Mouse (Mus musculus): ENCODE measurements around the gene Igsf23. TPM values are rescaled to one million over a fixed set of nuclear protein-coding genes. Genes with fewer than 3 reads are reported as not detected.

Igsf23 gene
- polyA plus RNA-seq (2015; fragmentation: Nextera tagmentation; extraction: Ambion mirVana), result 0.07 and 0.13 TPM in 2 replicates

GRCm38 (mm10) chr7:19950589-19950988 is at the start of gene Igsf23:
Gene Igsf23 (minus strand): TSS chr7:19950756.

GRCm38 (mm10) chr7:19991165-19991564 is 40.6 kb upstream of the Igsf23 start, which contains the start of gene Nlrp9b:
Gene Nlrp9b (plus strand): TSS chr7:19991465.

GRCm38 (mm10) chr7:19964985-19965579 is 14.5 kb upstream of the Igsf23 start, which contains the start of gene Ceacam20:
Gene Ceacam20 (plus strand): TSS chr7:19965412.

GRCm38 (mm10) chr7:19920506-19921261 is 29.9 kb downstream of the Igsf23 start, which contains the start of gene Pvr:
Gene Pvr (minus strand): TSS chr7:19921160.

GRCm38 (mm10) chr7:19887849-19888248 is 62.7 kb downstream of the Igsf23 start, which contains the start of gene Ceacam19:
Gene Ceacam19 (minus strand): TSS chr7:19887965.

Other genes with a start within 250 kb of the Igsf23 start
- 72.8 and 86.6 TPM in 2 replicates for gene Tomm40, start 235.3 kb downstream of the Igsf23 start, polyA plus RNA-seq (2015; fragmentation: Nextera tagmentation; extraction: Ambion mirVana)
- gene Nectin2, start 200.3 kb downstream of the Igsf23 start, polyA plus RNA-seq (2015; fragmentation: Nextera tagmentation; extraction: Ambion mirVana), result 21.2 and 24.3 TPM in 2 replicates
- 117 and 123 TPM in 2 replicates for gene Bcam, start 179.7 kb downstream of the Igsf23 start, polyA plus RNA-seq (2015; fragmentation: Nextera tagmentation; extraction: Ambion mirVana)
- 1.1 and 1.2 TPM in 2 replicates for gene Cblc, start 153.9 kb downstream of the Igsf23 start, polyA plus RNA-seq (2015; fragmentation: Nextera tagmentation; extraction: Ambion mirVana)
- 2.5 and 2.8 TPM in 2 replicates for gene Bcl3, start 128.0 kb downstream of the Igsf23 start, polyA plus RNA-seq (2015; fragmentation: Nextera tagmentation; extraction: Ambion mirVana)
- gene Gm19345, start 98.8 kb downstream of the Igsf23 start, polyA plus RNA-seq (2015; fragmentation: Nextera tagmentation; extraction: Ambion mirVana), result not detected in 2 replicates
- gene Ceacam16, start 89.5 kb downstream of the Igsf23 start, polyA plus RNA-seq (2015; fragmentation: Nextera tagmentation; extraction: Ambion mirVana), result 0.07 TPM in 1 of 2 replicates, not detected in the other
- gene Ceacam19, start 62.8 kb downstream of the Igsf23 start, polyA plus RNA-seq (2015; fragmentation: Nextera tagmentation; extraction: Ambion mirVana), result 0.54 TPM in 1 of 2 replicates, not detected in the other
- gene Pvr, start 29.6 kb downstream of the Igsf23 start, polyA plus RNA-seq (2015; fragmentation: Nextera tagmentation; extraction: Ambion mirVana), result 15.0 and 18.2 TPM in 2 replicates
- gene Ceacam20, start 14.7 kb upstream of the Igsf23 start, polyA plus RNA-seq (2015; fragmentation: Nextera tagmentation; extraction: Ambion mirVana), result not detected in 2 replicates
- not detected in 2 replicates for gene Nlrp9b, start 40.7 kb upstream of the Igsf23 start, polyA plus RNA-seq (2015; fragmentation: Nextera tagmentation; extraction: Ambion mirVana)
- gene Vmn1r91, start 148.9 kb upstream of the Igsf23 start, polyA plus RNA-seq (2015; fragmentation: Nextera tagmentation; extraction: Ambion mirVana), result not detected in 2 replicates
- not detected in 2 replicates for gene Gm16442, start 171.8 kb upstream of the Igsf23 start, polyA plus RNA-seq (2015; fragmentation: Nextera tagmentation; extraction: Ambion mirVana)
- not detected in 2 replicates for gene Vmn1r93, start 188.3 kb upstream of the Igsf23 start, polyA plus RNA-seq (2015; fragmentation: Nextera tagmentation; extraction: Ambion mirVana)
- not detected in 2 replicates for gene Vmn1r94, start 217.6 kb upstream of the Igsf23 start, polyA plus RNA-seq (2015; fragmentation: Nextera tagmentation; extraction: Ambion mirVana)
- not detected in 2 replicates for gene Vmn1r95, start 243.0 kb upstream of the Igsf23 start, polyA plus RNA-seq (2015; fragmentation: Nextera tagmentation; extraction: Ambion mirVana)

Data from skeletal muscle tissue, postnatal 0 days (tissue).